Mouse (Mus musculus): ENCODE data around the gene Hoxd8.

GRCm38 (mm10) chr2:74698201-74699052, 6.0 kb upstream of the Hoxd8 start:
- TF ChIP-seq MAFK (IDR thresholded peaks at IDR 0.05; ENCODE audit: insufficient read depth, low read depth, low read length) (no peak), CHD2 (IDR thresholded peaks at IDR 0.05; ENCODE audit: low read depth, low read length) (no peak)

Data from ES-E14 (cell line).